Mouse (Mus musculus) liver, postnatal 0 days (tissue): ENCODE measurements at regions not wholly inside any gene's neighbourhood (a gene's known extent, or its start where the extent isn't known, plus 50 kb on each side); places are given as distances from the start of the nearest gene placed in this dataset.
A peak's percentile ranks its signal among the peaks of the same experiment; 100 is the strongest.

Experiments
- CTCF ChIP-seq: sonication (generic); IDR thresholded peaks from 2 replicates; pipeline ENCODE4 v1.5.1; 2016; ENCODE audit warnings: antibody characterized with exemption, low read depth
- EP300 ChIP-seq: IDR thresholded peaks from 2 replicates; pipeline ENCODE4 v1.6.1; 2016; ENCODE audit warnings: antibody characterized with exemption, low read depth, mild to moderate bottlenecking

DNA sequence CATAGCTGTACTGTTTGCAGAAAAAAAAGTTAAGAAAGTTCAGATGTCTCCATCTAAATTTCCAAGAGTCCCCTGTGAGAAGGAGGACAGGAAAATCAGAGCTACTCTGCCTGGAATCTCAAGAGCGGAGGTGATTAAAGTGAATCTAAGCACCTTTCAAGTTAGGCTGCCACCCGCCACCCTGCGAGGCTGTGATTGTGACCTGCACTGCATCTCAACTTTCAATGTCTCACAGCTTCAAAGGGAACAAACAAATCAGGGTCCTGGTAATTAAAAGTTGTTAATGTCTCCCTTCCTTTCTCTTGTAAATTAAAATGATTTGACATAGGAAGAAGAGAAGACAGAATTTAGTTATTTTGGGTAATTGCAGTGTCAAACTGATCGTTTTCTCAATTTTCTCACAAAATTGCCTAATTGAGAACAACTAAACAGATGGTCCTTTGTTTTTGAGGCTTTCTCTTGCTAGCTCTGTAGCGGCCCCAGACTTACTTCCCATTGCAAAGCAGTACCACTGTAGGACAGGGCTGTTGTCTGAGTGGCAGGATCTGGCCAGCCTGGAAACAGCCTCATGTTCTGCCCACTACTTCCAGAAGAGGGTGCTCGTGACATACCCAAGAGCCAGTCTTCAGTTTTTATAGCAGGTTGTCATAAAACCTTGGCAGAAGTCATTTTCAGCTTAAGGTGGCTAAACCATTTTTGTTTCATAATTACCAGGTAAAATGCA is 187.9 kb upstream of the Pfkp start:
- TF ChIP-seq CTCF: peak; percentile 77
- no peak for TF ChIP-seq EP300
